Mouse (Mus musculus) liver, embryonic 14.5 days (tissue): ENCODE data around the gene Adgb.

Source experiments
- CTCF ChIP-seq: IDR thresholded peaks from 2 replicates; pipeline ENCODE4 v1.5.1; 2016; ENCODE audit warnings: antibody characterized with exemption, low read depth, control low read depth
- EP300 ChIP-seq: IDR thresholded peaks from 2 replicates; pipeline ENCODE4 v1.6.1; 2016; ENCODE audit warnings: antibody characterized with exemption, low read depth

DNA sequence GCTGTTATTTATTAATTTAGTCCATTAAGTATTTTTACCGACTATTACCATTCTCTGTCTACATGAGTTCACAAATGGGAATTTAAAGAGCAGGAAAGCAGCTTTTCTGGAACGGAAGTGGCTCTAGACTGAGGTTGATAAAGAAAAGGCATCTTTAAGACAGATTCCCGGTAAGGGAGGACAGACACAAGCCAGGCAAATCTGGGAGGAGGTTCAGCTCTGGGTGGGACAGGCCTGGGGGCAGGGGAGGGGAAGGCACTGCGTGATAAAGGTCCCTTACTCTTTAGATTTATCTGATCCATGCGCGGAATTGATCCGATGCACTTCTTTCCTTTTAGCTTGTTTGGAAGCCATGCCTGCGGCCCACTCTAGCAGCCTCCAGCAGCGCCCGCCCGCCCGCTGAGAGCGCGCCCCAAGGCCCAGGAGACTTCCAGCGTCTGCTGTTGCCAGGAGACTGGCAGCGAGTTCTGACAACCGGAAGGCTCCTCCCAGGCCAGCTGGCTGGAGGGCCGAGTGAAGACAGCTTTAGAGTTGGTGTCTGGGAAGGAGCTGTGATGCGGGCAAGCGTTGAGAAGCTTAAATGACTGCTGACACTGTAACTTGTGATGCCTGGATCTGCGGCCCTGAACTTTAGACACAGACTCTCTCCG is at the start of gene Adgb:
- TF ChIP-seq EP300 (no peak), CTCF (no peak)
